Mouse (Mus musculus) thymus, adult 2 months (tissue): ENCODE data around the gene Myo3b.

Experiments
- CTCF ChIP-seq: fragments of 200-500 bp; IDR thresholded peaks from 2 replicates; pipeline ENCODE4 v1.5.1; 2012; ENCODE audit warnings: mild to moderate bottlenecking, control low read depth, low read length, moderate library complexity, borderline replicate concordance; ENCODE audit not compliant: control insufficient read depth, poor library complexity, insufficient read depth; ENCODE audit errors: extremely low read depth
- POLR2A ChIP-seq: fragments of 200-500 bp; IDR thresholded peaks from 2 replicates; pipeline ENCODE4 v1.6.1; 2012; ENCODE audit warnings: mild to moderate bottlenecking, low read length, control low read depth, moderate library complexity; ENCODE audit not compliant: control insufficient read depth, poor library complexity, insufficient read depth; ENCODE audit errors: extremely low read depth

DNA sequence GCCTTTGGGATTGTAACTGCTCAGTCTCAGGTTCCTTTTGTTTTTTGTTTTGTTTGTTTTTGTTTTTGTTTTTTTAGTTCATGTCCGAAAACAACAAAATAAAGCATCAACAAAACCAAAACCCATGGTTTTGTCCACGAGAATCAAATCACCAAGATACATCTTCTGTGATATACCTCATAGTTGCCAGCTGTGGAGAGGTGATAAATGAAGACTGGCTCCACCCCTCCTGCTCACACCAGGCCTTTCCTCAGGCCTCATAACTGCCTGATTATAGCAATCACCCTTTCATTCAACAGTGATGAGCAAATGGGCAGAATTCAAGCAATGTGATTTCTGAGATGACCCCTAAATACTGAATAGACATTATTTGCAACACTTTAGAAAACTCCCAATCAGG is 14.5 kb upstream of the Myo3b start:
- TF ChIP-seq POLR2A (no peak), CTCF (no peak)
